ENCODE assay signal across 13 mouse cellular contexts in the genomic region with DNA sequence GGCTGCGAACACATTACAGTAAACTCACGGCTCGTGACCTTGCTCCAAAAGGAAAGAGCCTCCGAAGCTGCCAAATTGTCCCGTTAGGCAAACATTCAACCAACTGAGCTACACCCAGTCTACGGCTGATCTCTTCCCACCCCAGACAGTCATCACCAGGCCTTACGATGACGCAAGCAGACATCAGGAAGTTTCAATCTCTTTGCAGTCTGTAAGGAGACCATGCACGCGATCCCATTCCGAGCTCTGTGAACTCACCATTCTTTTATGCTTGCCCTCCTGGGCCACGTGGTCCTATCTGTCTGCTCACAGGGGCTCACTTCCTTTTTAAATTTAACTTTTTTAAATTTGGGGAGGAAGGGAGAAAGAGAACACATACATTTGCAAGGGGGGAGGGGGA. TPM values are rescaled to one million over a fixed set of nuclear protein-coding genes. Genes with fewer than 3 reads are reported as not detected.
DNase-seq lines count a peak whose midpoint lies in the region; ATAC-seq and TF ChIP-seq lines count a peak whose summit lies in the region.
"Had no signal": no experiment of that assay in that cellular context is flagged by ENCODE, and none has a peak within 500 bp of the region (broad histone marks: within the 10 kb centered on the region; RNA-seq: fewer than 3 reads in every experiment).

No protein-coding gene starts in this region.

- peak; percentile 42 for DNase-seq in CD4-positive, CD25-positive, alpha-beta regulatory T cell, adult 2 months (ENCODE audit: low read depth, low spot score)
- peak; percentile 86 for DNase-seq in liver, adult 2 months (ENCODE audit: extremely low read depth, low read depth, low spot score)
- DNase-seq in liver, result no peak
- DNase-seq in MEL (ENCODE audit: low read depth, low spot score), result peak; percentile 82
- no peak for DNase-seq in yolk sac, embryonic 10.5 days (ENCODE audit: low spot score)
- DNase-seq: cerebellum, adult 2 months; heart, adult 2 months had no signal

- H3K4me2 ChIP-seq in liver, embryonic 16.5 days (ENCODE audit: low read depth, low read length), result no peak overlapping the region
- no peak overlapping the region for H3K4me2 ChIP-seq in forebrain, embryonic 12.5 days
- H3K4me2 ChIP-seq: neural tube, embryonic 13.5 days had no signal

- ATAC-seq in CD4-positive, CD25-positive, alpha-beta regulatory T cell, adult 4 months, result no peak
- peak; percentile 30; the same call in 1 of the 2 replicates for ATAC-seq in liver, embryonic 16.5 days (ENCODE audit: low read depth)
- no peak for ATAC-seq in forebrain, embryonic 12.5 days (ENCODE audit: low FRiP score)
- ATAC-seq: Patski had no signal

- H3K79me2 ChIP-seq in liver, adult 2 months (ENCODE audit: control insufficient read depth, insufficient read depth, low read length), result peaks cover 5% of the 10 kb centered on the region
- no peaks in the 10 kb centered on the region for H3K79me2 ChIP-seq in MEL (ENCODE audit: control insufficient read depth, insufficient read depth, low read length, poor library complexity)

- H3K4me3 ChIP-seq in liver, adult 2 months (ENCODE audit: insufficient read depth, low read depth, low read length), result no peak overlapping the region
- peak overlapping the region; percentile 13 to 34 for H3K4me3 ChIP-seq in MEL (ENCODE audit: control insufficient read depth in 1 of 2, insufficient read depth in 1 of 2, low read depth in 2 of 2, low read length in 2 of 2)
- H3K4me3 ChIP-seq in liver, embryonic 16.5 days (ENCODE audit: low read depth, low read length), result no peak overlapping the region
- no peak overlapping the region for H3K4me3 ChIP-seq in forebrain, embryonic 12.5 days (replicated peaks)
- H3K4me3 ChIP-seq: heart, adult 2 months; limb, embryonic 10.5 days; neural tube, embryonic 13.5 days had no signal

- H3K9ac ChIP-seq in liver, adult 2 months (ENCODE audit: low read depth, low read length), result no peak overlapping the region
- H3K9ac ChIP-seq in MEL (ENCODE audit: control insufficient read depth, low read depth, low read length, poor library complexity, severe bottlenecking), result peak overlapping the region; percentile 67
- no peak overlapping the region for H3K9ac ChIP-seq in liver, embryonic 16.5 days (ENCODE audit: low read depth, low read length)
- H3K9ac ChIP-seq in forebrain, embryonic 12.5 days, result no peak overlapping the region
- H3K9ac ChIP-seq: neural tube, embryonic 13.5 days had no signal

- no peak for TF ChIP-seq RAD21 in MEL (IDR thresholded peaks at IDR 0.05; ENCODE audit: low read depth, low read length)

- H3K36me3 ChIP-seq in liver, adult 2 months (ENCODE audit: control insufficient read depth, insufficient read depth, low read length), result no peaks in the 10 kb centered on the region
- H3K36me3 ChIP-seq in MEL (ENCODE audit: control insufficient read depth in 1 of 2, insufficient read depth in 2 of 2, low read length in 2 of 2), result peaks cover 0 to 13% of the 10 kb centered on the region in 2 experiments; a peak in 2 of 4 replicates
- no peaks in the 10 kb centered on the region for H3K36me3 ChIP-seq in liver, embryonic 16.5 days (ENCODE audit: control insufficient read depth, insufficient read depth)
- H3K36me3 ChIP-seq in forebrain, embryonic 12.5 days (replicated peaks), result no peaks in the 10 kb centered on the region
- H3K36me3 ChIP-seq: neural tube, embryonic 13.5 days had no signal

- 0 out of 2 replicates have a peak overlapping the region, but pooled peaks have one; percentile 8 for H3K27ac ChIP-seq in liver, adult 2 months (replicated peaks; ENCODE audit: insufficient read depth, low read depth, low read length)
- H3K27ac ChIP-seq in MEL (ENCODE audit: control insufficient read depth, low read depth, low read length), result peak overlapping the region; percentile 80
- H3K27ac ChIP-seq in liver, embryonic 16.5 days (ENCODE audit: low read length), result no peak overlapping the region
- H3K27ac ChIP-seq in forebrain, embryonic 12.5 days, result no peak overlapping the region
- H3K27ac ChIP-seq: heart, adult 2 months; limb, embryonic 10.5 days; neural tube, embryonic 13.5 days had no signal

- no peak for TF ChIP-seq CTCF in liver, adult 2 months (IDR thresholded peaks at IDR 0.05; ENCODE audit: low read depth, low read length)
- TF ChIP-seq CTCF in MEL (IDR thresholded peaks at IDR 0.05 in 2 of 3, conservative IDR thresholded peaks at IDR 0.05 in 1 of 3; ENCODE audit: control insufficient read depth in 1 of 3, insufficient read depth in 1 of 3, low read depth in 2 of 3, low read length in 3 of 3, poor library complexity in 1 of 3, severe bottlenecking in 1 of 3), result no peak

- WGBS in liver, adult 2 months, result 15% methylated on average over 12 of the region's 12 CpGs
- 39% methylated on average over 12 of the region's 12 CpGs for WGBS in liver, embryonic 16.5 days (ENCODE audit: insufficient replicate concordance)
- WGBS in forebrain, embryonic 12.5 days, result 90% methylated on average over 12 of the region's 12 CpGs

- no peak for TF ChIP-seq POLR2A in liver, adult 2 months (IDR thresholded peaks at IDR 0.05; ENCODE audit: extremely low read depth, insufficient read depth, low read length)
- TF ChIP-seq POLR2A in MEL (IDR thresholded peaks at IDR 0.05; ENCODE audit: control insufficient read depth in 1 of 2, insufficient read depth in 1 of 2, low read depth in 1 of 2, low read length in 2 of 2, poor library complexity in 1 of 2), result peak; percentile 38 to 49; a peak in 2 of 4 replicates

- no peak for TF ChIP-seq EP300 in MEL (IDR thresholded peaks at IDR 0.05; ENCODE audit: low read depth in 1 of 2, low read length in 2 of 2)

- H3K4me1 ChIP-seq in liver, adult 2 months (ENCODE audit: control insufficient read depth, insufficient read depth, low read length), result peaks cover 37% of the 10 kb centered on the region
- H3K4me1 ChIP-seq in MEL (ENCODE audit: control insufficient read depth in 1 of 2, insufficient read depth in 2 of 2, low read length in 2 of 2), result peaks cover 5 to 21% of the 10 kb centered on the region in 2 experiments
- peaks cover 17% of the 10 kb centered on the region for H3K4me1 ChIP-seq in liver, embryonic 16.5 days (ENCODE audit: control insufficient read depth, low read depth, low read length)
- H3K4me1 ChIP-seq in forebrain, embryonic 12.5 days, result peaks cover 4% of the 10 kb centered on the region

- H3K27me3 ChIP-seq in liver, adult 2 months (ENCODE audit: control insufficient read depth, insufficient read depth, low read length), result no peaks in the 10 kb centered on the region
- H3K27me3 ChIP-seq in MEL (ENCODE audit: control insufficient read depth in 1 of 2, insufficient read depth in 2 of 2, low read length in 2 of 2), result no peaks in the 10 kb centered on the region
- no peaks in the 10 kb centered on the region for H3K27me3 ChIP-seq in liver, embryonic 16.5 days (ENCODE audit: control insufficient read depth, insufficient read depth, low read depth, low read length)
- H3K27me3 ChIP-seq in forebrain, embryonic 12.5 days, result no peaks in the 10 kb centered on the region
- H3K27me3 ChIP-seq: neural tube, embryonic 13.5 days; Patski had no signal

- H3K9me3 ChIP-seq in MEL (replicated peaks; ENCODE audit: insufficient read depth, low read length), result no peaks in the 10 kb centered on the region
- no peaks in the 10 kb centered on the region for H3K9me3 ChIP-seq in liver, embryonic 16.5 days (replicated peaks; ENCODE audit: control insufficient read depth, low read length)
- H3K9me3 ChIP-seq in forebrain, embryonic 12.5 days, result no peaks in the 10 kb centered on the region
- H3K9me3 ChIP-seq: limb, embryonic 10.5 days; neural tube, embryonic 13.5 days had no signal

TF ChIP-seq in MEL, 35 proteins besides CTCF, POLR2A, EP300 and RAD21 (continues in another document):
- peak; percentile 48 for TF ChIP-seq TBP (IDR thresholded peaks at IDR 0.05; ENCODE audit: low read depth, low read length)
- TF ChIP-seq ETS1 (IDR thresholded peaks at IDR 0.05; ENCODE audit: low read depth, low read length), result no peak; the same call in 1 of the 2 replicates
- TF ChIP-seq MXI1 (IDR thresholded peaks at IDR 0.05; ENCODE audit: low read depth, low read length), result peak; percentile 87
- no peak for TF ChIP-seq MEF2A (IDR thresholded peaks at IDR 0.05; ENCODE audit: extremely low read depth, insufficient replicate concordance, low read depth, low read length, poor library complexity, severe bottlenecking)
- TF ChIP-seq MYB (IDR thresholded peaks at IDR 0.05; ENCODE audit: low read depth, low read length), result no peak
- no peak for TF ChIP-seq RCOR1 (IDR thresholded peaks at IDR 0.05; ENCODE audit: low read depth, low read length)
- TF ChIP-seq ELF1 (IDR thresholded peaks at IDR 0.05; ENCODE audit: low read depth, low read length), result no peak
- no peak for TF ChIP-seq ZC3H11A (IDR thresholded peaks at IDR 0.05; ENCODE audit: low read depth, low read length)
- no peak for TF ChIP-seq SMC3 (IDR thresholded peaks at IDR 0.05; ENCODE audit: low read depth, low read length)
- no peak for TF ChIP-seq TCF12 (IDR thresholded peaks at IDR 0.05; ENCODE audit: low read depth, low read length)
- TF ChIP-seq USF1 (IDR thresholded peaks at IDR 0.05; ENCODE audit: low read depth, low read length), result peak; percentile 83
- TF ChIP-seq NRF1 (IDR thresholded peaks at IDR 0.05; ENCODE audit: insufficient read depth, low read depth, low read length, poor library complexity, severe bottlenecking), result no peak
- TF ChIP-seq GABPA (IDR thresholded peaks at IDR 0.05; ENCODE audit: low read depth, low read length), result no peak
- no peak for TF ChIP-seq BHLHE40 (IDR thresholded peaks at IDR 0.05; ENCODE audit: borderline replicate concordance, low read depth, low read length)
- peak; percentile 91 for TF ChIP-seq MAX (IDR thresholded peaks at IDR 0.05; ENCODE audit: low read length)
- TF ChIP-seq ZNF384 (IDR thresholded peaks at IDR 0.05; ENCODE audit: low read depth, low read length), result no peak
- TF ChIP-seq JUND (IDR thresholded peaks at IDR 0.05; ENCODE audit: low read depth, low read length), result no peak
- TF ChIP-seq TAL1 (IDR thresholded peaks at IDR 0.05; ENCODE audit: low read length), result no peak
- TF ChIP-seq NELFE (IDR thresholded peaks at IDR 0.05; ENCODE audit: low read depth, low read length), result peak; percentile 39; the same call in 1 of the 2 replicates
- TF ChIP-seq KAT2A (conservative IDR thresholded peaks at IDR 0.05; ENCODE audit: low read depth, low read length), result no peak

RNA-seq across cellular contexts. Expression of gene Smad6, which starts 32.6 kb away (rescaled TPM):
- polyA plus RNA-seq in CD4-positive, CD25-positive, alpha-beta regulatory T cell, adult 4 months (2017; shearing (Covaris generic)), result under 1 TPM in 1 of 2 experiments, not detected in 1; 0.11 TPM
- 4.1 and 6.0 TPM in 2 replicates for total RNA-seq in liver, adult 2 months (2014; rRNA removed)
- 11.4 and 12.6 TPM in 2 replicates for polyA plus RNA-seq in liver, adult 2 months (2012; rRNA removed)
- total RNA-seq in MEL (2012; rRNA removed), result 2.1 and 2.2 TPM in 2 replicates
- 1 to 10 TPM in 1 of 2 experiments, not detected in 1; 3.9 TPM for polyA plus RNA-seq in MEL (2012; ENCODE audit: insufficient read depth in 1 of 2, insufficient read length in 2 of 2, low read depth in 1 of 2, low replicate concordance in 2 of 2, missing spikeins in 1 of 2)
- polyA plus RNA-seq in liver, embryonic 16.5 days (2015; fragmentation: Nextera tagmentation; extraction: Ambion mirVana), result 1.3 and 1.9 TPM in 2 replicates
- 5.2 and 6.5 TPM in 2 replicates for polyA plus RNA-seq in forebrain, embryonic 12.5 days (2016; fragmentation: Nextera tagmentation; extraction: Ambion mirVana)

Comparison
In these comparisons a context has a peak if more than half of its experiments do, and no peak if none do; other contexts are left out.
1. DNase-seq: peak in CD4-positive, CD25-positive, alpha-beta regulatory T cell, adult 2 months (single experiment), liver, adult 2 months (single experiment) and MEL (single experiment); none in liver (single experiment) and yolk sac, embryonic 10.5 days (single experiment).
2. H3K27ac ChIP-seq: peak in liver, adult 2 months (single experiment) and MEL (single experiment); none in liver, embryonic 16.5 days (single experiment) and forebrain, embryonic 12.5 days (single experiment).
3. H3K4me3 ChIP-seq: peak in MEL (2 of 2); none in liver, adult 2 months (single experiment), liver, embryonic 16.5 days (single experiment) and forebrain, embryonic 12.5 days (single experiment).